Mouse (Mus musculus) stomach, postnatal 0 days (tissue): Measurements from ENCODE around the gene Gm13128. TPM values are rescaled to one million over a fixed set of nuclear protein-coding genes. Genes with fewer than 3 reads are reported as not detected.

Experiments used
- ATAC-seq: fragments of 200-750 bp; cut with Nextera tagmentation; 2 replicates; pipeline ENCODE4 v1.8.0; 2017; ENCODE audit not compliant: low FRiP score, low TSS enrichment
- DNase-seq: peaks from one replicate; pipeline ENCODE4 v3.0.0-alpha.2; 2016; ENCODE audit warnings: low spot score
- H3K27ac ChIP-seq: fragments of 300-500 bp; sonication (generic); replicated peaks from 2 replicates; pipeline ENCODE4 v1.5.1; 2014; ENCODE audit warnings: mild to moderate bottlenecking, control low read depth
- H3K27me3 ChIP-seq: fragments of 300-500 bp; sonication (generic); 2 replicates; pipeline ENCODE4 v1.6.1; 2014; ENCODE audit warnings: low read length; ENCODE audit not compliant: control insufficient read depth, insufficient read depth
- H3K36me3 ChIP-seq: fragments of 300-500 bp; sonication (generic); 2 replicates; pipeline ENCODE4 v1.6.1; 2014; ENCODE audit warnings: low read length, mixed read lengths; ENCODE audit not compliant: control insufficient read depth, insufficient read depth
- H3K4me1 ChIP-seq: fragments of 300-500 bp; sonication (generic); replicated peaks from 2 replicates; pipeline ENCODE4 v1.6.1; 2014; ENCODE audit warnings: antibody characterized with exemption; ENCODE audit not compliant: control insufficient read depth, insufficient read depth
- H3K4me2 ChIP-seq: fragments of 300-500 bp; sonication (generic); replicated peaks from 2 replicates; pipeline ENCODE4 v1.6.1; 2014; ENCODE audit warnings: low read depth, mild to moderate bottlenecking, control low read depth, moderate library complexity
- H3K4me3 ChIP-seq: fragments of 300-500 bp; sonication (generic); 2 replicates; pipeline ENCODE4 v1.5.1; 2014; ENCODE audit warnings: low read depth, low read length, control low read depth
- H3K9ac ChIP-seq: fragments of 300-500 bp; sonication (generic); 2 replicates; pipeline ENCODE4 v1.6.1; 2014; ENCODE audit warnings: mild to moderate bottlenecking, low read length, control low read depth, mixed read lengths
- H3K9me3 ChIP-seq: fragments of 300-500 bp; sonication (generic); 2 replicates; pipeline ENCODE4 v1.6.1; 2016; ENCODE audit warnings: low read length; ENCODE audit not compliant: control insufficient read depth
- CTCF ChIP-seq: IDR thresholded peaks from 2 replicates; pipeline ENCODE4 v1.5.1; 2016; ENCODE audit warnings: antibody characterized with exemption, low read depth, mild to moderate bottlenecking, moderate library complexity
- EP300 ChIP-seq: optimal IDR thresholded peaks from 2 replicates; pipeline ENCODE3; 2016; ENCODE audit warnings: antibody characterized with exemption
- WGBS: fragments of 180-500 bp; shearing (Covaris S2); extraction: QIAGEN DNeasy Blood & Tissue Kit; methylation state at CpG from one replicate; pipeline ENCODE4 v1.1.7; 2014; 5-methylcytosine and 5-hydroxymethylcytosine counted together
- polyA plus RNA-seq: library from polyadenylated mRNA; unstranded; fragments of >200 nt; fragmentation: Nextera tagmentation; extraction: Ambion mirVana; gene quantifications from 2 replicates; pipeline ENCODE4 v1.2.1, GENCODE M21; 2015

The Gm13128 gene
- polyA plus RNA-seq, 1 experiment from 2014 or later, result not detected

GRCm38 (mm10) chr4:144377911-144378310, 47.9 kb downstream of the Gm13128 start, which contains the start of gene Pramef20:
Pramef20 (minus strand) TSS chr4:144377933.
- no peak within 1 kb of the TSS for H3K9ac ChIP-seq
- H3K4me1 ChIP-seq, result no peaks in the 10 kb centered on the region
- H3K27me3 ChIP-seq, result no peaks in the 10 kb centered on the region
- no peak within 1 kb of the TSS for H3K4me2 ChIP-seq
- WGBS, result 68% methylated on average over 2 of the region's 2 CpGs
- no peaks in the 10 kb centered on the region for H3K36me3 ChIP-seq
- H3K27ac ChIP-seq, result no peak within 1 kb of the TSS
- H3K9me3 ChIP-seq, result no peaks in the 10 kb centered on the region
- ATAC-seq, result no peak
- no peak for TF ChIP-seq CTCF
- no peak for TF ChIP-seq EP300
- no peak within 1 kb of the TSS for H3K4me3 ChIP-seq
- DNase-seq, result no peak

Other genes with a start within 250 kb of the Gm13128 start
- gene Gm13102, start 223.8 kb upstream of the Gm13128 start, polyA plus RNA-seq, result not detected in 2 replicates
- not detected in 2 replicates for gene Oog3, start 167.6 kb upstream of the Gm13128 start, polyA plus RNA-seq
- gene Oog2, start 139.5 kb upstream of the Gm13128 start, polyA plus RNA-seq, result not detected in 2 replicates
- gene C87977, start 116.9 kb upstream of the Gm13128 start, polyA plus RNA-seq, result not detected in 2 replicates
- gene Pramel5, start 49.8 kb upstream of the Gm13128 start, polyA plus RNA-seq, result not detected in 2 replicates
- not detected in 2 replicates for gene Gm13119, start 27.7 kb downstream of the Gm13128 start, polyA plus RNA-seq
- not detected in 2 replicates for gene Pramef20, start 47.7 kb downstream of the Gm13128 start, polyA plus RNA-seq
- gene Pramef12, start 78.2 kb downstream of the Gm13128 start, polyA plus RNA-seq, result 0.25 and 0.28 TPM in 2 replicates
- not detected in 2 replicates for gene 1700012P22Rik, start 108.5 kb downstream of the Gm13128 start, polyA plus RNA-seq
- gene Gm9944, start 123.1 kb downstream of the Gm13128 start, polyA plus RNA-seq, result not detected in 2 replicates
- 0.11 and 0.17 TPM in 2 replicates for gene Aadacl3, start 133.5 kb downstream of the Gm13128 start, polyA plus RNA-seq
- not detected in 2 replicates for gene 9430007A20Rik, start 189.6 kb downstream of the Gm13128 start, polyA plus RNA-seq
- not detected in 2 replicates for gene Gm13124, start 234.9 kb downstream of the Gm13128 start, polyA plus RNA-seq